Mouse (Mus musculus) spleen, adult 18-20 months (tissue): ENCODE results near the gene Dok4.
"Not testable (repeated sequence)": the region's sequence is repeated elsewhere in the genome, so short reads cannot be mapped to it uniquely, and the experiment has no call there.

ENCODE experiments used
- DNase-seq, 2 experiments: peaks; one replicate each; pipeline ENCODE4 v3.0.0; 2022; ENCODE audit warnings: mixed read lengths in 2 of 2

Gene Dok4

DNA sequence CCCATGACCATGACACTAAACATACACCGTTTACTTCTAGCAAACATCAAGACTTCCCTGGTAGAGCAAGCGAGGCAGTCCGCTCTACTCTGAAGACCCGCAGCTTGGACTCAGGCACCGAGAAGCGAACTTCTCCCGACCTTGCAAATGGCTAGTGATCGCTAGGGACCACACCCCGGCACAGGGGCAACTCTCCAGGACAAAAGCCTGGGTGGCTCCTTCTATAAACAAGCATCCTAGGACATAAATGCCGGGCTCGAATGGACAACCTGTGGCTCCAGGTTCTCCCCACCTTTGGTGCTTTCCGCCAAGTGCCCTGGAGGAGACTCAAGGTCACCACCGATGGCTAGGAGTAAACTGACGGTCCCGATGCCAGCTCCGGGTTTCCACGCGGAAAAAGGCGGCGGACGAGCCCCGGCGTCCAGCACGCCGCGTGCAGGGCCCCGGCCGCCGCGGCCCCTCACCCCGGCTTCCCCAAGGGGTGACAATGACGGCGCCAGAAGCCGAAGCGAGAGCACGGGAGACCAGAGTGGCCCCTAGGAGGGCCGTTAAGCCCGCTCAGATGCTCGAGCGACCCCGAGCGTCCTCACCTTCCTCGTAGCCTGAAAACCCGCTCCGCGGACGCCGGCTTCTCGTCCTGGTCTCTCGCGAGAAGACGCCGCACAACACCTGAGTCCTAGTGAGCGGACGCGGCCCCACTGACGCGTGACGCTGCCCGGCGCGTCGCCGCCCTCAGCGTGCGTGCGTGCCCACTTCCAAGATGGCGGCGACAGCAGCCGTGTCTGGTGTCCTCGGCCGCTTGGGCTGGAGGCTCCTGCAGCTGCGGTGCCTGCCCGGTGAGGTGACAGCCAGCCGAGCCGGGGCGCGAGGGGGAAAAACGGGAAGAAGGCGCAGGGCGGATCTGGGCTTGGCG, 38.2 kb downstream of the Dok4 start, which contains the start of the genes Coq9 and Ciapin1:
Gene Coq9 (plus strand): TSS at position 660 of the 913 bp plus-strand sequence.
Gene Ciapin1 (minus strand): TSS at position 697 of the 913 bp plus-strand sequence.
- DNase-seq: peak; percentile 90 to 93

DNA sequence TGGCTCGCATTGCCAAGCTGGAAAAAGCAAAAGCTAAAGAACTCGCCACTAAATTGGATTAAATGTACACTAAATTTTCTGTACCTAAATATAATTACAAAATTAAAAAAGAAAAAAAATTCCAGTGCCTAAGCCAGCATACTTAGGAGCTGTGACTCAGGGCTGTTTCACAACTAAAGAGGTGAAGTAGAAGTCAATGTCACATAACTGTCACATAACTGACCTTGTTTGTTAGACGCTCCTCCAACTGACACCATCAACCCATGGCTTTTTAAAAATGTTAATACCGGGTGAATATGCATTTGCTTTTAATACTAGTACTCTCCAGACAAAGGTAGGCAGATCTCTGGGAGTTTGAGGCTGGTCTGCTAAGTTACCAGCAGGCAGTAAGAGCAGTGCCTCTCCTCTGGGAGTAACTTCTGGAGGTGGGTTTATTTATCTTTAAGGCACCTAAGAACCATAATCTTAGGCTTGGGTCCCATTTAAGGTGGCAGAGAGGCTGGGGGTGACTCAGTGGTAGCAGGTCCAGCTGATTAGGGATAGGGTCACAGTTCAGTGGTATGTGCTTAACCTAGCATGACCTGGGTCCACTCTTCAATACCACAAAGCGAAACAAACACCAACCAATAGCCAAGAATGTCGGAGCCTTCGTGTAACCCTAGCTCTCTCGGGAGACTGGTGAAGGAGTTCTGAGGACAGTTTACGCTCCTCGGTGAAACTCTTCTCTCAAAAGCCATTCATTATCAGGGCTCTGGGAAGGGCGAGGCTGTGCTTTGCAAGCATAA, 39.5 kb downstream of the Dok4 start:
- no peak for DNase-seq

DNA sequence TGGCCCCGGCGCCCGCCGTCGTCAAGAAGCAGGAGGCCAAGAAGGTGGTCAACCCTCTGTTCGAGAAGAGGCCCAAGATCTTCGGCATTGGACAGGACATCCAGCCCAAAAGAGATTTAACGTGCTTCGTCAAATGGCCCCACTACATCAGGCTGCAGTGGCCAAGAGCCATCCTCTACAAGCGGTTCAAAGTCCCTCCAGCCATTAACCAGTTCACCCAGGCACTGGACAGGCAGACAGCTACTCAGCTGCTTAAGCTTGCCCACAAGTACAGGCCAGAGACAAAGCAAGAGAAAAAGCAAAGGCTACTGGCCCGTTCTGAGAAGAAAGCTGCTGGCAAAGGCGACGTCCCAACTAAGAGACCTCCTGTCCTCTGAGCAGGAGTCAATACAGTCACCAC, 40.4 kb downstream of the Dok4 start:
- not testable (repeated sequence) for DNase-seq

DNA sequence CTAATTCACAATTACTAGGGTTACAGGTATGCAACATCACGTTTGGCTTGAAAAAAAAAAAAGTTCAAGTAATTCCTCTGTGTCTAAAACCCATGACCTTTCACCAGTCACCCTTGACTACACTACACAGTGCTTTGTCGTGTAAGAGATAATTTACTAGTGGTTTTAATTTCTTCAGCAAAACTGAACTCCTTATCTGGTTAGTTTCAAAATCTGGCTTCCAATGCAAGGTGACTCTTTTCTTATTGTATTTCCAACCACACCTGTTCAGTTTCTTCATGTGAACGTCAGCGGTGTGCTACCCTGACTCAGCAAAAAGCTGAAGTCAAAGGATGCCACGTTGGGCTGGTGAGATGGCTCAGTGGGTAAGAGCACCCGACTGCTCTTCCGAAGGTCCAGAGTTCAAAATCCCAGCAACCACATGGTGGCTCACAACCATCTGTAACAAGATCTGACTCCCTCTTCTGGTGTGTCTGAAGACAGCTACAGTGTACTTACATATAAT, 42.2 kb downstream of the Dok4 start:
- DNase-seq: not testable (repeated sequence)

DNA sequence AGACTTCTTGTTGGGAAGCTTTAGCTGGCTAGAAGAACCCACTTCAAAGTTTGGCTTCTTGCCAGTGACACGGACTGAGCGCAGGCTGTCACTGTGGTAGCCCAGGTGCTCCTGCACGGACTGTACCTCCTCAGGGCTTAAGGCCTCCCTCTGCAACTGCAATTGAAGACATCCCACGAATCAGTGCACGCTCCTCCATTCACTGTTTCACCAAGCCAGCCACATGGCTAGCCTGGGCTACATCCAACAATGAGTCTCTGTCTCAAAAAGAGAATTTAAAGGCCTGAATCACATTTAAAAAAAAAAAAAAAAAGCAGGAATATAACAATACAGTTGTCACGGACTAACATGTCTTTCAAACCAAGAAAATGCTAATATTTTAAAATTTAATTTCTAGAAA, 47.8 kb downstream of the Dok4 start:
- no peak for DNase-seq

DNA sequence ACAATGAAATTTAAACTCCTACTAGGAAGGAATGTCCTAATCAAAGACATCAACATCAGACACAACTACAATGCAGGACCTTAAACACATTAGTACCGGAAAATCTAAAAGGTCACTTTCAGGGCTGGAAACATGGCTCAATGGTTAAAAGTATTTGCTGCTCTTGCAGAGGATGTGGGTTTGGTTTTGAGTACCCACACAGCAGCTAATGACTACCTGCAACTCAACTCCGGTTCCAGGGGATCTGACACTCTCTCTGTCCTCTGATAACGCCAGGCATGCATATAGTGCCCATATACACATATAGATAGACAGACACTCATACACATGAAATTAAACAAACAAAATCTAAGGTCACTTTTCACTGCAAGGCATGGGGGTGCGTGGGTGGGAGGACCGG, 49.9 kb downstream of the Dok4 start:
- no peak for DNase-seq

DNA sequence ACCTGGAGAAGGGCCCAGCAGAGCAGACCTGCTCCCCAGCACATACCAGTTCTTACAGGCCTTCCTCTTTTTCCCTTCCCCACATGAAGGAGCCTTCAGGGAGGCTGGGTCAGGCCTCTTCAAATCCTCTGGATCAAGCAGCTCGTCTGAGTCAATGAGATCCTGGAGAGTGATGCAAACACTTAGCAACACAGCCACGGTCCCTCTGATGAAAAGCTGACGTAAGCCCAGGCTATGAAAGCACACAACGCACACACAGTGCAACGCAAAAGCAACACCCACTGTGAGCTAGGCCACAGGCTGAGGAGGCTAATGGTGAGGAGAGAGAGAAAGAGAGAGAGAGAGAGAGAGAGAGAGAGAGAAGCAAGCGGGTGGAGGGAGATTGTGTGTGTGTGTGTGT, 51.0 kb downstream of the Dok4 start:
- DNase-seq: no peak

DNA sequence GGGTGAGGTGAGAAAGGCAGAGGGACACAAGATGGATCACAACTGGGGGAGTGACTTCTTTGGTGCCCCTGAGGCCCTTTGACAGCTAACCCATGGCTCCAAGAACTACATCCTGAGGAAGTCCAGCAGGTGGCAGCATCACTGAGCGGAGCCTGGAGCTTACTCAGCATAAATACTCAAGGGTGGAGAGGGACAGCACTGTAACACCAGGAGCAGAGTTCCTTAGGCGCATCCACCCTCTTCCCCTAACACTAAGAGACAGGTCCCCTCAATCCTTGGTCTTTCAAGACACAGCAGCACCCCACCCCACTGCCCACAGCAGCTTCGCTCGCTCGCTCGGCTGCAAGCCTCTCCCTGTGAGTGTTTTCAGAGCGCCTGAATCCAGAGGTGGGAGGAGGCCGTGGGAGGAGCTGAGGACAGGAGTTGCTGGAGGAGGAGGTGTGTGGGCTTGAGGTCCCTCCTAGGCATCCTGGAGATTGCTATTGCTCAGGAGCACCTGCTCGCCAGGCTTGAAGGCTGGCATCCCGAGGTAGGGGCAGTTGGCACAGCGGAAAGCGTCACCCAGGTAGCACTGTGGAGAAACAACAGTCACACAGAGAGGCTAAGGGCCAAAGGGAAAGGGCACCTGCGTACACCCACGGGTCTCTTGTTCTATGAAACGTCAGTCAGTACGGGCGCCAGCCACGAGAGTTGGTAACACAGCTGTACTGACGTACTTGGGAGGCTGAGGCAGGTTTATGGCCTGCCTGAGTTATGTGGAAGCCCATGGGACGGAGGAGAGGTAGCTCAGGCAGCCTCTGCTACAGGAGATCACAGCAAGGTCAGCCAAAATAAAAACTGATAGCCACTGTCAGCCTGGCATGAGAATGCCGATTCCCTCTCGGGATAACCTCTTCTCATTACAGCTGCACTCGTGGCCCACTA, 53.2 kb downstream of the Dok4 start:
- DNase-seq: peak in 1 of 2 experiments; percentile 41

DNA sequence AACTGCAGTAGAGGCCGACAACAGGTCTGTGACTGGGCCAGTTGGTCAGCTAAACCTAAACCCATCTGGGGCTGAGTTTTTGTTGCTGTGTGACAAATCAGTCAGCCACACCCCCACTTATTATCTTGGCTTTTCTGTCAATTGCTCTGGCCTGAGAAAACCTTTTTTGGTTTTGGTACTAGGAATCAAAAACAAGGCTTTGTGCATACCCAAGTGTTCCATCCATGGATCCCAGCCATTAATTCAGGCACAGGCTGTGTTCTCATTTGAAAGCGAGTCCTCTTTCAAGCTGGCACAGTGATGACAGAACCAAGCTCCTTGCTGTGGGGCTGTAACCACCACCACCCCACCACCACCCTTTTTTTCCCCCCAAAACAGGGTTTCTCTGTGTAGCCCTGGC, 54.7 kb downstream of the Dok4 start:
- DNase-seq: no peak

DNA sequence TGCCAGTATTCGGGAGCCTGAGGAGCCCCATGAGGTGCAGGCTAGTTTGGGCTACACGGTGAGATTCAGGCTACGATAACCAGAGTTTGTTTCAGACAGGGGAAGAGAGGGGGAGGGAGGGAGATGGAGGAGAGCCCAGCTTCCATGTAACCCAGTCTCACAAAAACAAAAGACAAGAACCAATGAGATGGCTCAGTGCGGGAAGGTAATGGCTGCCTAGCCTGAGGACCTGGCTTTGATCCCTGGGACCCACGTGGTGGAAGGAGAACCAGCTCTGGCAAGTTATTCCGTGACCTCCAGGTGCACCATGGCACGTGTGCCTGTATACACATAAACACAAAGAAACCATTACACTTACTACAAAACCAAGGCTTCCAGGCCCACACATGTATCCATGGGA, 55.6 kb downstream of the Dok4 start:
- no peak for DNase-seq

DNA sequence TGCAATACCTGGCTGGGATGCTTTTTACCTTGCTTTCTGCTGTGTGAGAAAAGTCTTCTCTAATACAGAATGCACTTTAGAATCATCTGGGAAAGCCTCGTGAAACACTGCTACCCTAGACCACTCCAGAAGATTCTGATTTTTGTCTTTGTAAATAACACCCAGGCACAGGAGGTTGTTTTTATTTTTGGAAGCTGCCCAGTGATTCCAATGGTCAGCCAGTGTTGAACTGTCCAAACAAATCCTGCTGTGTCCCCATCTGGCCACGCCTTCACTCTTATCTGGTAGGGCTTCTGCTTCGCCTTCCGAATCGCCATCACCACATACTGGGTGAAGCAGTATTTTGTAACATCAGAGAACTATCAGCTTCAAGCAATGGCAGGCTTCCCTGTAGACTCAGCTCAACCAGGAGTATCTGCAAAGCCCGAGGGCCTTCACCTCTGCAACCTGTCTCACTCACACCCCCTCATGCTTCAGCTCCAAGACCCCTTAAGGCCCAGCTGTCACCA, 56.4 kb downstream of the Dok4 start:
- no peak for DNase-seq

DNA sequence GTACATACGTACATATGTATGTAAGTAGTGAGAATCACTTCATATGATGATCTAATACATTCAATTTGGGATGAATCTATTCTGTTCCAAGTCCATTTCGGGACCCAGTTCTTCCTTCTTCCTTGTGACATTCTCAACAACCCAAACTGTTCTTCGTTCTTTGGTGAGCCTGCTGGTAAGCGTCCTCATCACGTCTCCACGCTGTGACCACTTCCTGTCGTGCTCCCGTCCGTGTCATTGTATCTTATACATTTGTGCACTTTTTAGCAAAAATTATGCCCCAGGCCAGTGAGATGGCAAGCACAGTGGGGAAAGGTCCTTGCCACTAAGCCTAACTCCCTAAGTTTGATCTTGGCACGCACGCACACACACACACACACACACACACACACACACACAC, 58.2 kb downstream of the Dok4 start:
- no peak for DNase-seq

DNA sequence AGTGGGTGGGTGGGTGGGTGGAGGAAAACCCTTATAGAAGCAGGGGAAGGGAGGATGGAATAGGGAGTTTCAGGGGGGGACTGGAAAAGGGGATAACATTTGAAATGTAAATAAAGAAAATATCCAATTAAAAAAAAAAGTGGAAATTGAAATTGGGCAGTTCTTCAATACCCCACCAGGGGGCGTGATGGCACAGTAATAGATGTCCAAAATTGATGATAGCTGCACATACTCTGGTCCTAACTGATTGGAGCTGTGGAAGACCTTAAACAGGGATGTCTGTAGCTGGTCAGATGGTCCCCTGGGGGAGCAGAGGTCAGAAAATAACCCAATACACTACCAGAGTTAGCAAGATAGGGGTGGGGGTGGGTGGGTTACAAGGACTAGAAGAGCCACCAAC, 61.6 kb downstream of the Dok4 start:
- DNase-seq: peak in 1 of 2 experiments; percentile 37
